Mouse (Mus musculus): ENCODE results near the gene Zbtb9.
A peak's percentile ranks its signal among the peaks of the same experiment; 100 is the strongest.
"Not testable (repeated sequence)": the region's sequence is repeated elsewhere in the genome, so short reads cannot be mapped to it uniquely, and the experiment has no call there.

Zbtb9 gene

DNA sequence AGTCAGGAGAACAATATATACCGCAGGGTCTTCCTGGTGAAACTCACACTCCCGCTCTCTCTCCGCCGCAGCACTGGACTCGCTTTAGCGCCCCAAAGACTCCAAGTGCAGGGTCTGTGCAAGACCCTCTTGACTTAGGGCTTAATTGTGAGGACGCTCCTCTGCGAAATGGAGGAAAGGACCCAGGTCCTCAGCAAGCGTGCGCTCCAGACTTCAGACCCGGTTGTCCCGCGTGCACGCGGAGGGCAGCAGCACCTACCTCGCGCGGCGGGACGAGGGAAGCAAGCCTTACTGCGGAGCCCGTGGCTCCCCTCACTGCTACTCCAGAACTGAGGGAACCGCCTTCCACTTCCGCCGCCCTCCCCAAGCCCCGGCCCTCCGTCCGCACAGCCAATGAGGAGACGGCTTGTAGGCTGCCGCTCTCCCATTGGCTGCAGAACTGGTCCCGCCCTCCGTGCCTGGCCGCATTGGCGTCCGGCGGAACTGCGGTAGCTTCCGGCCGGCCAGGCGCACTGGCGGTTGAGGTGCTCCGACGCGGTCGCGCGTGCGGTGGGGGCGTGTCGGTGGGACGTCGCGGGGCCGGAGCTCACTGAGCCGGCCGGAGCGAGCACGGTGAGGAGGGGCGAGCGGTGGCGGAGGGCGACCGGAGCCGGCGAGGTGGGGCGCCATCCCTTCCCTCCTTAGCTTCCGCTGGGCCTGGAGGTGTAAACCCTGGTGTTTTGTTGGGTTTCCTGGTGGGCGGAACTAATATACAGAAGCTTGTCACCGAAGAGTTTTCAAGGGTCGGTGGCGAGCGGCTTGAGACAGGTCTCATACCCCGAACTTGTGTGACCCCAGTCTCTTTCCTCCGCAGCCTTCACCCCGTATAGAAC lies at the start of gene Zbtb9:
Gene Zbtb9 (plus strand): TSS at position 465 of the 872 bp plus-strand sequence.
- peak; percentile 97 for DNase-seq (ENCODE audit: low spot score)

DNA sequence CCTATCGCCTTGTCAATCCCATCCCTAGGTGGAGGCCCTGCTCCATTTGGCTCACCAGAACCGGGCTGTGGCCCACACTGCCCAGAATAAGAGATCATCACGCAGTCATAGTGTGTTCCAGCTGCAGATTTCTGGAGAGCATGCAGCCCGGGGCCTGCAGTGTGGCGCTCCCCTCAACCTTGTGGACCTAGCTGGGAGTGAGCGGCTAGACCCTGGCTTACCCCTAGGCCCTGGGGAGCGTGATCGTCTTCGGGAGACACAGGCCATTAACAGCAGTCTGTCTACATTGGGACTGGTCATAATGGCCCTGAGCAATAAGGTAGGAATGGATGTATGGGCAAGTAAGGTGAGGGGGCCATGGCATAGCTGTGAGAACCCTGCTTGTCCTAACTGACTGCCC lies 47.6 kb upstream of the Zbtb9 start:
- DNase-seq (ENCODE audit: low spot score), result not testable (repeated sequence)

DNA sequence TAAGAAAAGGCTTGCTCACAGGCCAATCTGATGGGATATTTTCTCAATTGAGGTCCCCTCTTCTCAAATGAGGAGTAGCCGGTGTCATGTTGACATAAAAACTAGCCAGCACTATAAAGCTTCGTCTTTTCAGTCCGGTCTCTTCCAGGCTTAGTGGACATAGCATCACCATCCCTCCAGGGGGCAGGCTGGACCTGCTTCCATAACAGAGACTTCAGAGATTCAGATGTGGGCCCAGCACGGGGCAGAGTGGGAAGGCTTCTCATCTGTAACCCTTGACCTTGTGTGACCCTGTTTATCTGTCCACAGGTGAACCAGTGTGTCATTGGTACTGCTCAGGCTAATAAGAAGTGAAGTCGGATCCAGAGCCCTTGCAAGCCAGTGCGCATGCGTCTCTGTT lies 41.2 kb upstream of the Zbtb9 start:
- peak; percentile 62 for DNase-seq (ENCODE audit: low spot score)

DNA sequence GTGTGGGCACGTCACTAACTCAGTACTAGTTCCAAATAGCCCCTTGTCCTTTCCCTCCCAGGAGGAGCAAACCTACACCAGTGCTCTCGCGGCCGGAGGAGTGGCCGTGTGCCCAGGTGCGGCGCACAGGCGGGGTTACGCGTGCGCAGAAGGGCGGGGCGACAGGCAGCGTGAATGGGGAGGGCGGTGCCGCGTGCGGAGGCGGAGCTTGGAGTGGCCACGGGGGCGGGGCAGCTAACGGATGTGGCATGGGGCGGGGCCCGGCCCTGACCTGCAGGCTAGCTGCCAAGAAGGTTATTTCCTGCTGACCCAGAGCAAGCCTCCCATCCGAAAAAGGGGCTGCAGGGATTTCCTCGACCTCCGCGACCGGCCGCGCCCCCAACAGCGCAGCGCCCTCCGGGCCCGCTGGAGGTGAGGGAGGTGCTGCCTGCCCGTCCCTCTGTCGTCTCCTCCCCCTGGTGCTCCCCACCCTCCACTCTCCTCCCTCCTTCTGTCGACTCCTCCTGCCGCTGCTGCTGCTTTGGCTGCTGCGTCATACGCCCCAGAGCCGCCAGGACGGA lies 40.0 kb upstream of the Zbtb9 start, which contains the start of gene Phf1:
Gene Phf1 (plus strand): TSS at position 214 of the 560 bp plus-strand sequence.
- peak; percentile 96 for DNase-seq (ENCODE audit: low spot score)

DNA sequence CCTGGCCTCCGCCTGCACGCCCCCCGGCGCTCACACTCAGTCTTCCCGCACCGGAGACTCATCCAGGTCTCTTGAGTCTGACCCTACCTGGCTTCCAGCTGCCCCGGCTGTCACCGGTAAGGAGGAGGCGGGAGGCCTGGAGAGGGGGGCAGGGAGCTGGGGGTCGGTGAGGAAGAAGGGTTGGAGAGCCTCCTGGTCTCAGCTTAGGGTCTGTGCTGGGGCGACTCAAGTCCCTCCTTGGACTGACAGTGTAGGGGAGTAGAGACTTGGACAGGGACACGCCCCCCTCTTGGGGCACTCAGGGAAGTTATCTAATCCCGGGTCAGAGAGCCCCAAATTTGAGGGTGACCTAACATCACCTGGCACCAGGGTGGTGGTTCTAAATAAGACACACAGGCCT lies 39.5 kb upstream of the Zbtb9 start:
- DNase-seq (ENCODE audit: low spot score), result no peak

DNA sequence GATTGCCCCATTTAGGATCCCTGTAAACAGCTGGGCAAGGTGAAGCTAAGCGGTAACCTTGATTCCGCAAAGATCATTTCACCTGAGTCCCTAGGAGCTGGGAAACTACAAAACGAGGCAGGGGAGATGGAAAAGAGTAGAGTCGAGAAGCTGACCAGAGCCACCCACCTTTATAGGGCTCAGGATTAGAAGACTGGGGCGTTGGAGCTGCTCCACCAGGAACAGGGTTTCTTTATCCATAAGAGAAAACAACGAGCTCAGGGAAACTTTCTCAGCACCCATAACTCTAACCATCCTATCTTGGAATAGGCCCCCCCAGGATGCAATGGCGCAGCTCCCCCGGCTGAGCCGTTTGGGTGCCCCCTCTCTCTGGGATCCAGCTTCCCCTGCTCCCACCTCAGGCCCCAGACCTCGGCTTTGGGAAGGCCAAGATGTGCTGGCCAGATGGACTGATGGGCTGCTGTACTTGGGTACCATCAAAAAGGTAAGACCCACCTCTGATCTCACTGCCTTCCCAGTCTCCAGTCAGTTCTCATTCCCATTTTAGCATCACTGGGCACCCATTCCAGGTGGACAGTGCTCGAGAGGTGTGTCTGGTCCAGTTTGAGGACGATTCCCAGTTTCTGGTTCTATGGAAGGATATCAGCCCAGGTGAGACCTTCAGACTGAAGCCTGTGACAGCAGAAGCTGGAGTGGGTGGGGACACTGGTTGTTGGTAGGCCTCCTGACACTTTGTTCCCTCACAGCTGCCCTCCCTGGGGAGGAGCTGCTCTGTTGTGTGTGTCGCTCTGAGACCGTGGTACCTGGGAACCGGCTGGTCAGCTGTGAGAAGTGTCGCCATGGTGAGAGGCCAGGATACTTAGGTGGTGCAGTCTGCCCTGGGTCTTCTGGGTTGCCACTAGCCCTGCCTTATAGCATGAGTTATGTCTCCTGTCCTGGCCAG lies 38.8 kb upstream of the Zbtb9 start:
- DNase-seq (ENCODE audit: low spot score), result no peak

DNA sequence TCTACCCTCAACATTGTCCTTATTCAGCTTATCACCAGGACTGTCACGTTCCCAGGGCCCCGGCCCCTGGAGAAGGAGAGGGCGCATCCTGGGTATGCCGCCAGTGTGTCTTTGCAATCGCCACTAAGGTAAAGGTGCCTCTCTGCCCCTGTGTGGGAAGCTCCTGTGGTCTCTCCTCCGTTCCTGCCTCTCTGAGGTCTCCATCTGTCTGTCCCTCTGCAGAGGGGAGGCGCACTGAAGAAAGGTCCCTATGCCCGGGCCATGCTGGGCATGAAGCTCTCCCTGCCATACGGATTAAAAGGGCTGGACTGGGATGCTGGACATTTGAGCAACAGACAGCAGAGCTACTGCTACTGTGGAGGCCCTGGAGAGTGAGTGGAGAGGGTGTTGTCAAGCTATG lies 37.9 kb upstream of the Zbtb9 start:
- no peak for DNase-seq (ENCODE audit: low spot score)

DNA sequence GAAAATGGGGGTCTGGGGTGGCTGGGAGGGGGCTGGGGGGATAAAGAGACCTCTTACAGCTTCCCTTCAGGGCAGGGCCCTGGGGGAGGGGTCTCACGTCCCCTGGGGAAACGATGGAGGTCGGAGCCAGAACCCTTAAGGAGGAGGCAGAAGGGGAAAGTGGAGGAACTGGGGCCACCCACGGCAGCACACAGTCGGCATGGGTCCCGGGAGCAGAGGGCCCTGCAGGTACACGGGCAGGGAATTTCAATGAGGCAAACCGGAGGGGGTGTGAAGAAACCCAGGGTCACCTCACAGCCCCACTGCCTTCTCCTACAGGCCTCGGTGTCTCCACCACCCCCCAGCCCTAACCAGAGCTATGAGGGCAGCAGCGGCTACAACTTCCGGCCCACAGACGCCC lies 36.5 kb upstream of the Zbtb9 start:
- no peak for DNase-seq (ENCODE audit: low spot score)

DNA sequence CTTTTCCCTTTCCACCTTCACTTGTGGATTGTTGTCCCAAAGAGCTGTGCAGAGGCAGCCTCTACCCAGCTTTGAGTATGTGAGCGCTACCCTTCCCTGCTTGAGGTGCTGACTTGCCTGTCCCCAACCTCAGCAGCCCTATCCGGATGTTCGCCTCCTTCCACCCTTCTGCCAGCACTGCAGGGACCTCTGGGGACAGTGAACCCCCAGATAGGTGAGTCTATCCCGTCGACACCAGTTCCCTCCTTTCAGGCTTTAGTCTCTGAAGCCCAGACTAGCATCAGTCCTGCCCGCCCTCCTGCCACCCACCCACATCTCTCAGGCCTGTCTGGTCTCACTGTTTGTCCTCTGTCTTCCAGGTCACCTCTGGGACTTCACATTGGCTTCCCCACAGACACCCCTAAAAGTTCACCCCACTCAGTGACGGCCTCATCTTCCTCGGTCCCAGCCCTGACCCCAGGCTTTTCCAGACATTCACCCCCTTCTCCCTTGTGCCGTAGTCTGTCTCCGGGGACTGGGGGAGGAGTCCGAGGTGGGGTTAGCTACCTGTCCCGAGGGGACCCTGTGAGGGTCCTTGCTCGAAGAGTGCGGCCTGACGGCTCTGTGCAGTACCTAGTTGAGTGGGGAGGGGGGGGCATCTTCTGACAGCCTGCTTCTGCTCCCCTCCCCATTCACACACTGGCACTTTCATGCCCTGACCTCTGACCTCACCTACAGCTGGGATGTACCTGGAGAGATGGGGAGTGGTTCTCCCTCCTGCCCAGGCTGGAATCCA lies 35.9 kb upstream of the Zbtb9 start:
- DNase-seq (ENCODE audit: low spot score), result no peak

DNA sequence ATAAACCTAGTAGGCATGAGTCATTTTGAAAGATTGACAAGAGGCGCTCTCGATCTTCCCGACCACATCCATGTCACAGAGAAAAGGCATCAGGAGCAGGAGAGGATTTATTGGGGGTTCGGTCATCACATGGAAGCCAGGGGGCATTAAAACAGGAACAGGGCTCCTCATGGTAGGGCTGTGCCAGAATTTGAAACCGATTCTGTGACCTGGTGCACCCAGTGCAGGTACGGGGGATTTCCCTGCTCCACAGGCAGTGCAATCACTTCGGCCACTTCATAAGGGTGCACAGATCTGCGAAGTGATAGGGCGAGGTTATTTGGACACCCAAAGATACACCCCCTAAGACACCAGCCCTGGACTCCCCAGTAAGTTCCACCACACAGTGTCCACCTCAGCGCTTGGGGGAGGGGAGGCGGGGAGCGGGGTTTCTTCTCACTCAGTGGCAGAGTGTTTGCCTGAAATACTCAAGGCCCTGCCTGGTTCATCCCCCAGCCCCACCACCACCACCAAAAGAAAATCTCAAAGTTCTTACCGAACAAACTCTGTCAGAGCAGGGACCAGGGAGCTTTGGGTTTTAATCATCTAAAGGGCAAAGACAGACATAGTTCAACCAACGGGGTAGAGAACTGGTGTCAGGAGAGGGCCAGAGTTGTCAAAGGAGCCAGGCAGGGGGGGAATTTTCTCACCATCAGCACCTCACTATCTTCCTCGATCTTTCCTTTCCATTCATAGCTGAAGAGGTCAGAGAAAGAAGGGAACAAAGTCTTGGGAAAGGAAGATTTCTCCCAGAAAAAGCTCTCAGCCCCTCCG lies 34.9 kb upstream of the Zbtb9 start:
- DNase-seq (ENCODE audit: low spot score), result no peak

DNA sequence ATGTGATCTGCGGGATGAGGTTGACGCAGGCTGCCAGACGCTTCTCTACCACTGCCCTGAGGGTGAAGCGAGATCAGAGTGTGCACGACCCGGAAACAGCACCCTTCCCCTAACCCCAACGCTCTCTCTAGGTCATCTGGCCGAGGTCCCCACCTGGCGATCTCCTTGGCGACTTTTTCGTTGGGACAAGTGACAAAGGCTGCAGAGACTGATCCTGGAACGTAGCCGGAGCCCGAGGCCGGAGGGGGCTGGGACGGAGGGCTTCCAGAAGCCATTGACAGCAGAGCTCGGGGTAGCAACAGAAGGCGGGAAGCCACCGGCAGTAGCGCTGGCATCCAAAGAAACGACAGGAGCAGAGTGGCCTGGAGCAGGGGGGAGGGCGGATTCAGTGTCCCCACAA lies 34.2 kb upstream of the Zbtb9 start:
- DNase-seq (ENCODE audit: low spot score), result no peak

DNA sequence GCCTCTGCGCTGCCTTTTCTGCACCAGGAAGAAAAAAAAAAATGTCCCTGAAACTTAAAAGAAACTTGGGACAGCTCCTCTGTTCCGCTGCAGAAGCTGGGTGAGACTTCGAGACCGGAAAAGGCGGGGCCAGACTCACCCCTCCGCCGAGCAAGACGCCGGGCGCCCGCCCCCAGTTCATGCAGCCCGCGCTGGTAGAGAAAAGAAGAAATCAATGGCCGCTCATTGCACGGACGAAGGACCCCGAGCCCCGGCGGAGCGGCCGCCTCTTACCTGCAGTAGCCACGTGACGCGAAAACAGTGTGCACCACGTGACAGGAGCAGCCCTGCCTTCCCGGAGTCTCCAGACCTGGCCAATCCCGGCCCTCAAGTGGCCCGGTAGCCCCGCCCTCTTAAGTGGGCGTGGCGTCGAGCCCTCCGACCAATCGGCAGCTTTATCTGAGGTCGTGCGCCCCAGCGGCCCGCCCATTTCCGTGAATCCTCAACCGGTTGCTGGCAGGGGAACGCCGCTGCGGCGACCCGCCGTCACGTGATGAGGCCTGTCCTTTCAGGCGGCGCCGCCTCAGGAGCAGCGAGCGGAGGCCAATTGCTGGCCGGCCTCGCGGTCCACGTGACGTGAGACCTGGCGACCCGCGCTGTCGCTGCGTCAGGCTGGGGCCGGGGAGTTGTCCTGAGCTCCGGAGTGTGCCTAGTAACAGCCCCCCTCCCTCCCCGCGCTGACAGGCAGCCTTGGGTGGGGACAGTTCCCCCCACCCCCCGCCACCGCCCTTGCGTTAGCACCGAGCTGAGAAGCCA lies 33.6 kb upstream of the Zbtb9 start, which contains the start of gene Cuta:
Gene Cuta (minus strand): TSS at position 392 of the 795 bp plus-strand sequence.
- peak; percentile 100 for DNase-seq (ENCODE audit: low spot score)

DNA sequence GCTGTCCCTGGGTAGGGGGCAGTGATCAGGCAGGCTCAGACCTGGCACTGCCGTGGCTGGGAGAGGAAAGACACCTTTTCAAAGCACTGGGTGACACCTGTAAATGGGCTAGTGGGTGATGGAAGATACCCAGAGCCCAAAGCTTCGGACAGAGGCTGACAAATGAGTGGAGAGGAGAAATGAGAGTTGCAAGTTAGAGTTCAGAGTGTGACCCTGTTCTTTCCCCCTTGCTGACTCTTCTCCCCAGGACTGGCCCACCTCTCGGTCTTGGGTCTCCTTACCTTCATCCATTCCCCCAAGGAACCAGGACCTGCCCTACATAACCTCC lies 33.0 kb upstream of the Zbtb9 start:
- DNase-seq (ENCODE audit: low spot score), result no peak

DNA sequence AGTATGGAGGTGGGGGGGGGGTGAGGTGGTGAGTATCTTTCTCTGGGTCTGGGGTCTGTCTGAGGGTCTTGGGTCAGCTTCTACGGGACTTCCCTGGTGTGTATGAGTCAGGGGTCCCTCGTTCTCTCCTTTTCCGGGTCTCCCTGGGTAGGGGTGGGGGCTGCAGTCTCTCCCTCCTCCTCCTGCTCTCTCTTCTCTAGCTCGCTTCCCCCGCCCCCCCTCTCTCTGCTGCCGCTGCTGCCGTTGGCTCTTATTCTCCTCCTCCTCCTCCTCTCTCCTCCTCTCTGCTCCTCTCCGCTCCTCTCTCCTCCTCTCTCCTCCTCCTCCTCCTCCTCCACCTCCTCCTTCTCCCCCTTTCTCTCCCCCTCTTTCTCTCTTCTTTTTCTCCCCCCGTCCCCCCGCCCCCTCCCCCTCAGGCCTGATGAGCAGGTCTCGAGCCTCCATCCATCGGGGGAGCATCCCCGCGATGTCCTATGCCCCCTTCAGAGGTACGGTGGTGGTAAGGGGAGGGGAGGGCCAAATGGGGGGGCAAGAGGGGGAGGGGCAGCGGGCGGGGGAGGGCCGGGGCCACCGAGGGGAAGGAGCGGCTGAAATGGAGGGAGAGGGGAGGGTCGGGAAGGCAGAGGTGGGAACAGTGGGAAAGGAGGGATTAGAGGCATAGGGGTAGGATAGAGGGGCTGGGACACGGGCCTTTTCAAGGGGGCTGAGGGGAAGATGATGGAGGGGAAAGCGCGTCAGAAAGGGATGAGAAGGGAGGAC lies 31.8 kb upstream of the Zbtb9 start, which contains the start of gene Syngap1:
Gene Syngap1 (plus strand): TSS at position 223 of the 759 bp plus-strand sequence.
- DNase-seq (ENCODE audit: low spot score), result no peak

DNA sequence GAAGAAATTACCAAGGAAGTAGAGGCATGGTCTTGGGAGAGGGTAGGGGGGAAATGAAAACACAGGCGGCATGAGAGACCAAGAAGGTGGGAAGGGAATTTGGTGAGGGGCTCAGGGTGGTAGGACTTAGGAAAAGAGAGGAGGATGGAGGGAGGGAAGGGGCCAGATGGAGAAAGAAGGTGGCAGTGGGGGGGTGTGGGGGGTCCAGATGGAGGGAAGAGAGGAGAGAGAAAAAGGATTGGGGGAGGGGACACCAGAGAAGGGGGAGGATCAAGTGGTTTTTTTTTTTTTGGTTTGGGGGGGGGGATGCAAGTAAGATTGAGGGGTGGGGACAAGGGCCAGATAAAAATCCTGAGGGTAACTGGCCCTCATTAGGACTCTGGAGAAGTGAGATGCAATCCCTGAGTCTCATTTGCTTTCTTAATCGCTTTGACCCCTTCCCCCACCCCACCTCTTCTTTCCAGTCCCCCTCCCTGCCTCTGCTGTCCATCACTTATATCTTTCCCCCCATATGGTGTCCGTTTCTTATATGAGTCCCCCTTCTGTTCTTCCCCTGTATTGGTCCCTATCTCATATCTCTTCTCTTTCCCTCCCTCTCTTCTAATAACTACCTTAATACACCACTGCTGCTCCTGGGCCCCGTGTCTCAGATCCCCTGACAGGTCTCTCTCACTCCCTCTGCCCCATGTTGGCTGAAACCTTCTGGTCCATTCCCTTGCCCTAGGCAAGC lies 31.0 kb upstream of the Zbtb9 start:
- DNase-seq (ENCODE audit: low spot score), result no peak

DNA sequence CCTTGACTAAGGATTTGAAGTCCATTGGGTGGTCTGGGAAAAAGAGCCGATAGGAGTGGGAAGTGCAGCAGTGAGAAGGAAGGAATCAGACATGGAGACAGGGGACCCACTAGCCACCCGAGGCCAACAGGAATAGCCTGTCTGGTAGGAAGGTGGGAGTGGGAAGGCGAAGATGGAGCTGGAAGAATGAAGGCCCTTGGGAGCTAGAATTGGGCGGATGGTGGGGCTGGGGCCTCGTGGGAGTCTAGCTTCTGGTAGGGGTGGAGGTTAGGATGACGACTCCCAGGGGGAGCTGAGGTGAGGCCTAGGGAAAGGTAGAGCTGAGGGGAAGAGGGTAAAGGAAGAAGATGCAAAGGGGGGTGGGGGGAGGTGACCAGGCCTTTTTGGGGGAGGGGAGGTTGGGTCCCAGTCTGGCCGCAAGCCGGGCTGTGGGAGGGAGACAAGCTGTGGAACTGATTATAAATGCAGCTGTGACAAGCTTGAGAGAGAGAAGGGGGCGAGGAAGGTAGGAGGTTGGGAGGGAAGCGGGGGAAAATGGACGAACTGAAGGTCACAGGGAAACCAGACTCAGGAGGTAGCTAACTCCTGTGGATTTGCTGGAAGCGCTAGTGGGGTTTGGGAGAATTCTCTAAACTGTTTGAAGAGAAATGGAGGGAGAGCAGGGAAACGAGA lies 27.0 kb upstream of the Zbtb9 start:
- DNase-seq (ENCODE audit: low spot score), result no peak

DNA sequence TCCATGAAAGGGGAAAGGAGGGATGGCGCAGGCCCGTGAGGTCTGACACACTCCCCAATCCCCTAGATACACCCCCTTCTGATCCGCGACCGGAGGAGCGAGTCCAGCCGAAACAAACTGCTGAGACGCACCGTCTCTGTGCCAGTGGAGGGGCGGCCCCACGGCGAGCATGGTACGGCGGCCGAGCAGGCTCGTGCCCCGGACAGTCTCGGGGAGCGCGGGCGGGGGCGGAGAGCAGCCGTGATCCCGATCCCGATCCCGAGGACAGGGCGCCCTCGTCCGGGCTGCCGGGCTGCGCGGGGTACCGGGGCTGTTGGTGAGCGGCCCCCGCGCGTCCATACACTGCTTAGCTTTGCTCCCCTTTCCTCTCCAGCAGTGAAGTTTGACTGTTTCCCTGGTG lies 26.4 kb upstream of the Zbtb9 start:
- peak; percentile 74 for DNase-seq (ENCODE audit: low spot score)

Data from lung, postnatal 25 days (tissue).